Mouse (Mus musculus): ENCODE measurements at regions not wholly inside any gene's neighbourhood (a gene's known extent, or its start where the extent isn't known, plus 50 kb on each side); places are given as distances from the start of the nearest gene placed in this dataset.

DNA sequence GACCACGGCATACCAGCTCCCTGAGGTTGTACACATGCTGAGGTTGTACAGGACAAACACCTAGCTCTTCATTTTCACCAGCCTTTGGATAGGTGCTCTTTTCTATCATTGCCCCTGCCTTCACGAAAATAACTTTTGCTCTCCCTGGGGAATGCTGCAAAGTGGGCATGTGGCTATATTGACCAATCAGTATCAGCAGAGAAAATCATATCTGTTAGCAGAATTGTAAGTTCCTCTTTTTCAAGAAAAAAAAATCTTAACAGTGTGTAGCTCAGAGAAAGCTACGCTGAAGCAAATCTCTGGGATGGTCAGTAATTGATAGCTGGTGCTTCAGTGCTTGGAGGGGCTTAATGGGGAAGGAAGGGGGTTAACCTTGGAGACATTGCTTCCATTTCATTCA, 319.6 kb upstream of the 5930422O12Rik start:
- DNase-seq (ENCODE audit: low spot score) = no peak

DNA sequence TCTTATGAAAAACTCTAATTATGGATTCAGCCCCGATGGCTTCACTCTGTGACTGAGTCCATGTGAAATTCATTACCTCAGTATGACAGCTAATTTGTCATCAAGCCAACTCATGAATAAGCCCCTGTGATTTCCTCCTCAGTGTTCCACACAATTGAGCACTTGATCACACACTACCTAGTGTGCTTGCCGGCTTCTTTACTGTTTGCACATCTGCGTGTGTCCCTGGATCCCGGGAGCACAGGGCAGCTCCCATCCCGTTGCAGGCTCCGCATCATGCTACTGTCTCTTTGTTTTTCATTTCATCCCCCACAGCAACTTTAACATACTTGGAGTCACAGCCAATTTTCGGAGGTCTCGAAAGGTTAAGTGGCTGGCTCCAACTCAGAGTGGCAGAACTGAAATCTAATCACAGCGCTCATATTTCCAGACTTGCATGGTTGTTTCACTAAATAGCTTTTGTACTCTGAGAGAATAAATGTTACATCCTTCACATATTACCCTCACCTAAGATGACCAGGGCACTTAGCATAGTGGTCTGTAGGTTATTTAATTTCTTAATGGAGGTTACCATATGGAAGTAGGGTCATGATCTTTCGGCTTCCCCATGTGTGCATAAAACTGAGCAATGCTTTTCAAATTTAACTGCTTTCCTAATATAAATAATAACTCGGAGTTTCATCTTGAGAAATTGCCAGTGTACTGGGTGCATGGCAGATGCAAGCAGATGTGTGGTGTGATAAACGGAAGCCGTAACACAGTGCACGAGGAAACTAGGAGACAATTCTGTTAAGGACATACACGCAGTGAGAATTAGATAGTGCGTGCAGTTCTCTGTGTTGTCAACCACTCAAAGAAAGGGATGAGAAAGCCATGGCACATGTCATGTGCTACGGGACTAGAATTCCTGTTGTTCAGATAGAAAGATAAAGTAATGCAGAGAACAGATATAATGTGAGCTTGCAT, 313.0 kb upstream of the 5930422O12Rik start:
- DNase-seq (ENCODE audit: low spot score) = peak; percentile 29

DNA sequence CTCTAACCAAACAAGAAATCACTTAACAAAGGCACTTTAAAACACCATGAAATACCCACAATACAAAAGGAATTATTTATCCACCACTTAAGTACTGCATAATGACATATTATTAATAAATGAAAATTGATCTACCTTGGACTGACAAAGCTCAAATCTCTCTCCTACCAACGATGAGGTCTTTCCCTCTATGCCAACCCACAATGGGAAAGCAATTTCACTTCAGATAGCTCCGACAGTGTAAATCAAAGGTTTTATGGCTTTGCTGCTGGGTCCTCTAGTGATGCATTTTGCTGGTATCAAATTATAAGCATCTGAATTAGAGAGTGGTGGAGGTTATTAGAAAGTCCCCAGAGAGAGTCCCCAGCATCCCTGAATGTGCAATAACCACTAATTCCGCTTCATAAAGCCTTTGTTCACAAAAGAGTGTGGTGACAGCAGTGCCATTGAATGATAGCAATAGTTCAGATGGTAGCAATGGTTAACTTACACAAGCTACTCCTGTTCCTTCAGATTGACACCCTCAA, 305.4 kb upstream of the 5930422O12Rik start:
- DNase-seq (ENCODE audit: low spot score) = no peak

DNA sequence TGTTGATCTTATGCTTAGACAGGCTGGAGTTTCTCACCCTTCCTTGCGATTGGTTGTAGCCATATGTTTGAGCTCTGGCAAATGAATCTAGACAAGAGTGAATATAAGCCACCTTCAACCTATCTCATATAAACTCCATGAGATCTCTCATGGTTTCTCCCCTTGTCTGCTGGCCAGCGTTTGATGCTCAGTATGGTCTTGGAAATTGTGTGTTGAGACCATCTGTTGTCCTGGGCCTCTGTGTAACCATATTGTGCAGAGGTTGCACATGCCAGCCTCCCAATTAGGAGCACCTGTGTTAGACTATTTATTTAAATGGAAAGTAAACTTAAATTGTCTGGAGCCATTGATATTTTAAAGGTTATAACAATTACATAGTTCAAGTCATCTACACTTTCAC, 301.5 kb upstream of the 5930422O12Rik start:
- no peak for DNase-seq (ENCODE audit: low spot score)

DNA sequence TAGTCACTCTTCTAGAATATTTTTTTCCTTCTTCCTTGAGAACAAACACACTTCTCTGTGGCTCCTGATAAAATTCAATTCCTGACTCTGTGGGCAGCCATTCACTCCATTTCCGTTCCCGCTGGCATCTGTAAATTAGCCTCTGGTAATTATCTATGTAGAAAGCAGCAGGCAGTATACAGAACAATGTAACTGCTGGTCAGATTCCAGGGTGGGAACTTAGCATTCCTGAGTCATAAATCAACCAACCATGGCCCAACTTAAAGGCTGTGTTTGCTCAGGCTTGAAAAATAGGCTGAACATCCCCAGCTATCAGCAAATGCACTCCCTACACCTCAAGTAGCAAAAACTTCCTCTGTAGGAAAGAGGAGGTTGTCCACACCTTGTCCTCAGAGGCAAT, 289.6 kb upstream of the 5930422O12Rik start:
- DNase-seq (ENCODE audit: low spot score) = peak; percentile 55

DNA sequence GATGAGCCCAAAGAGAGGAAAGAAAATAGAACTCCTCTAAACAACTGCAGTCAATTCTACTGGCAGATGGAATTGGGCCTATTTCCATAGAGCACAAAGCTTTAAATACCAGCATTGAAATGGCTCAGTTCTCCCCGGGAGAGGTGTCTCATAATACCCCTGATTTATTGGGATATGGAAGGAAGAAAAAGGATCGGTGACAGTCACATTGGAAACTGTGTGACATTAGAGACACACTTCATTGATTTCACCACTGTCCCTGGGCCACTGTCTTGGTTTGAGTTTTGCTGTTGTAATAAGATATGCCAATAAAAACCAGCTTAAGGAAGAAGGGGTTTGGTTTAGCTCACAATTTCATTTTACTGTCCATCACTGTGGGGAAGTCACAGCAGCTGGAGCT, 288.7 kb upstream of the 5930422O12Rik start:
- no peak for DNase-seq (ENCODE audit: low spot score)

DNA sequence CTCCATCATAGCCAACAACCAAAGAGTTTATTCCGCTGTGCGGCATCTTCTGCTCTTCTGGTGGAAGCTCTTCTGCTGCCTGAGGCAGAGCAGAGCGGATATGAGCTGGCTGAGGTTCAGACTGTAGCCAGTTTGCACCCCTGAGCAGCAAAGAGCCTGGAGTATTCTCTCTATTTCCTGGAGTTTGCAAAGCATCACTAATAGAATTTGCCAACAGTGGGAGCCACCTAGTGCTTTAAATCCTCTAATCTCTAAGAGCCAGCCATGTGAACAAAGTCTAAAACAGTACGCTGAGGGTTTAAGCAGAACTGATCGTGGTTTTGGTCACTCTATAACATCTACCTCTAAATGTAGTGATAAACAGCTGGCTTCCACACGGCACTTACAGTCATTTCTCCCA, 250.9 kb upstream of the 5930422O12Rik start:
- no peak for DNase-seq (ENCODE audit: low spot score)

DNA sequence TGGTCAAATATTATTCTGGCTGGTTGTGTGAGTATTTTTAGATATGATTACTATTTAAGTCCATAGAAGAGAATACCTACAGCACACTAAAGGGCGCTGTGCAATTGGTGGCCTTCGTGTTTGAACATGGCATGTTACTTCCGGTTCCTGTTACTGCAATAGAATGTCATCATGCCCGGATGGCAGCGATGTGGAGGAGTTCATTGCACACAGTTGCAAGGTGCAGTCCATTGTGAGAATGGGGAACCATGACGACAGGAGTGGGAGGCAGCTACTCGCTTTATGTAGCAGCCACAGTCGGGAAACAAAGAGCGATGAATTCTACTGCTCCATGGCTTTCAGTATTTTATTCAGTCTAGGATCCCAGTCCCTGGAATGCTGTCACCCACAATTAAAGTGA, 245.5 kb upstream of the 5930422O12Rik start:
- DNase-seq (ENCODE audit: low spot score) = no peak

Measured in embryo, embryonic 10 days (tissue).